Mouse (Mus musculus): ENCODE measurements around the gene Cap1. TPM values are rescaled to one million over a fixed set of nuclear protein-coding genes. Genes with fewer than 3 reads are reported as not detected.

Cap1 gene
- polyA plus RNA-seq, 1 experiment from 2014 or later, result 79.5 TPM

DNA sequence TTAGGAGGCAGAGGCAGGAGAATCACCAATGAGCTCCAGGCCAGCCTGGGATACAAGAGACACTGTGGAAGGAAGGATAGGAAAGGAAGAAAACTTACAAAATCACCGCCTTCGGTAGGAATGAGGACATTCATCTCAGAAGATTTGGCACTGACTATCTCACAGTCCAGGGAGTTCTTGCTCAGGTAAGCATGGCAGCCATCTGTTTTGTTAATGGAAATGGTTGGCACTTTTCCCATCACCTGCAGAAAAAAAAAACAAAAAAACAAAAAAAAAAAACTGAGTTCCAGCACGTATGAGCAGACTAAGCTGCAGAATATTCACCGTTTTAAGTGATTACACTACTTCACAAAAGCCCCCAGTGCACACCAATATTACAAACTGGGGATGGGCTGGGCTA is 24.0 kb downstream of the Cap1 start:
- H3K9me3 ChIP-seq (replicated peaks), result no peaks in the 10 kb centered on the region
- no peak for ATAC-seq (replicated peaks; ENCODE audit: low FRiP score)
- H3K27ac ChIP-seq, result no peak overlapping the region
- H3K36me3 ChIP-seq, result peaks cover 89% of the 10 kb centered on the region
- H3K4me1 ChIP-seq, result no peaks in the 10 kb centered on the region
- no peak overlapping the region for H3K4me3 ChIP-seq (replicated peaks)
- H3K27me3 ChIP-seq, result no peaks in the 10 kb centered on the region
- no peak overlapping the region for H3K4me2 ChIP-seq
- WGBS, result 90% methylated on average over 4 of the region's 4 CpGs
- no peak overlapping the region for H3K9ac ChIP-seq

- ATAC-seq (replicated peaks; ENCODE audit: low FRiP score), result no peak
- Histone ChIP-seq H3K27me3 (no peaks in the 10 kb centered on the region), H3K9me3 (replicated peaks) (no peaks in the 10 kb centered on the region), H3K4me2 (no peak overlapping the region), H3K36me3 (peaks cover 90% of the 10 kb centered on the region), H3K27ac (no peak overlapping the region), H3K9ac (no peak overlapping the region), H3K4me1 (no peaks in the 10 kb centered on the region), H3K4me3 (replicated peaks) (no peak overlapping the region)
- WGBS, result 78% methylated on average over 6 of the region's 6 CpGs
Measured at GRCm38 (mm10) chr4:122859096-122859674, 26.7 kb downstream of the Cap1 start.

- H3K27me3 ChIP-seq, result no peaks in the 10 kb centered on the region
- no peak overlapping the region for H3K4me3 ChIP-seq (replicated peaks)
- H3K36me3 ChIP-seq, result peaks cover 84% of the 10 kb centered on the region
- no peak for ATAC-seq (replicated peaks; ENCODE audit: low FRiP score)
- no peak overlapping the region for H3K27ac ChIP-seq
- H3K9ac ChIP-seq, result no peak overlapping the region
- H3K4me2 ChIP-seq, result no peak overlapping the region
- no peaks in the 10 kb centered on the region for H3K9me3 ChIP-seq (replicated peaks)
- 62% methylated on average over 2 of the region's 2 CpGs for WGBS
- H3K4me1 ChIP-seq, result no peaks in the 10 kb centered on the region
Measured at GRCm38 (mm10) chr4:122857909-122858308, 27.9 kb downstream of the Cap1 start.

DNA sequence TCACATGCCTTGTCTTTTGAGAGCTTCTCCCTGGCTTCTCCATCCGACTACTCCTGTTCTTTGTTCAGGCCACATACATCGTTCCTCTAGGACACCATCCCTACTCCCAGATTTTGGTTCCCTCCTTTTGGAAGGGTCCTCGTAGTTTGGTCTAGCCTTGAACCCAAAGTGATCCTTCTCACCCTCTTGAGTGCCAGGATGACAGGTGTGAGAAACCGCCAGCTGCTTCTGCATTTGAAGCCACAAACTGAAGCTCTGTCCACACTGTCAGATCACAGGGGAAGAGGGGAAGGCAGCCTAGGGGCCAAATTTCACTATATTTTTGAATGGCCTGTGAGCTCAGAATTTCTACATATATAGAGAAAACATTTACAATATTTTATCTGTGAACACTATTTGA is 31.1 kb downstream of the Cap1 start:
- Histone ChIP-seq H3K4me2 (no peak overlapping the region), H3K27me3 (no peaks in the 10 kb centered on the region), H3K9me3 (replicated peaks) (no peaks in the 10 kb centered on the region), H3K27ac (no peak overlapping the region), H3K4me3 (replicated peaks) (no peak overlapping the region), H3K36me3 (peaks cover 87% of the 10 kb centered on the region), H3K9ac (no peak overlapping the region), H3K4me1 (no peaks in the 10 kb centered on the region)
- WGBS, result 90% methylated on average over 4 of the region's 4 CpGs
- no peak for ATAC-seq (replicated peaks; ENCODE audit: low FRiP score)

- H3K9me3 ChIP-seq (replicated peaks), result no peaks in the 10 kb centered on the region
- no peak overlapping the region for H3K4me3 ChIP-seq (replicated peaks)
- H3K9ac ChIP-seq, result no peak overlapping the region
- H3K27me3 ChIP-seq, result no peaks in the 10 kb centered on the region
- ATAC-seq (replicated peaks; ENCODE audit: low FRiP score), result no peak
- H3K36me3 ChIP-seq, result peaks cover 89% of the 10 kb centered on the region
- WGBS, result 50% methylated on average over 2 of the region's 2 CpGs
- H3K27ac ChIP-seq, result no peak overlapping the region
- H3K4me2 ChIP-seq, result no peak overlapping the region
- H3K4me1 ChIP-seq, result no peaks in the 10 kb centered on the region
Measured at GRCm38 (mm10) chr4:122853691-122854090, 32.2 kb downstream of the Cap1 start.

GRCm38 (mm10) chr4:122851535-122851934 is 34.3 kb downstream of the Cap1 start:
- no peaks in the 10 kb centered on the region for H3K4me1 ChIP-seq
- no peaks in the 10 kb centered on the region for H3K27me3 ChIP-seq
- no peak for ATAC-seq (replicated peaks; ENCODE audit: low FRiP score)
- H3K9me3 ChIP-seq (replicated peaks), result no peaks in the 10 kb centered on the region
- no peak overlapping the region for H3K4me3 ChIP-seq (replicated peaks)
- no peak overlapping the region for H3K9ac ChIP-seq
- H3K36me3 ChIP-seq, result peaks cover 89% of the 10 kb centered on the region
- no peak overlapping the region for H3K27ac ChIP-seq
- H3K4me2 ChIP-seq, result no peak overlapping the region

- no peak for ATAC-seq (replicated peaks; ENCODE audit: low FRiP score)
- no peak overlapping the region for H3K9ac ChIP-seq
Measured at GRCm38 (mm10) chr4:122848150-122848621, 37.7 kb downstream of the Cap1 start.

GRCm38 (mm10) chr4:122838416-122838815 is 47.4 kb downstream of the Cap1 start:
- Histone ChIP-seq H3K4me1 (peaks cover 14% of the 10 kb centered on the region), H3K27me3 (no peaks in the 10 kb centered on the region), H3K9me3 (replicated peaks) (no peaks in the 10 kb centered on the region), H3K27ac (no peak overlapping the region), H3K9ac (no peak overlapping the region), H3K4me3 (replicated peaks) (no peak overlapping the region), H3K4me2 (no peak overlapping the region), H3K36me3 (peaks cover 20% of the 10 kb centered on the region)
- 69% methylated on average over 1 of the region's 1 CpGs for WGBS
- no peak for ATAC-seq (replicated peaks; ENCODE audit: low FRiP score)

More at GRCm38 (mm10) chr4:122848150-122848621, 37.7 kb downstream of the Cap1 start:
- Histone ChIP-seq H3K4me1 (no peaks in the 10 kb centered on the region), H3K4me3 (replicated peaks) (no peak overlapping the region), H3K9me3 (replicated peaks) (no peaks in the 10 kb centered on the region), H3K36me3 (peaks cover 85% of the 10 kb centered on the region), H3K27me3 (no peaks in the 10 kb centered on the region), H3K4me2 (no peak overlapping the region), H3K27ac (no peak overlapping the region)
- WGBS, result 64% methylated on average over 13 of the region's 13 CpGs

- H3K4me2 ChIP-seq, result no peak overlapping the region
- H3K27ac ChIP-seq, result no peak overlapping the region
- WGBS, result 55% methylated on average over 2 of the region's 2 CpGs
- peaks cover 20% of the 10 kb centered on the region for H3K36me3 ChIP-seq
- H3K9me3 ChIP-seq (replicated peaks), result no peaks in the 10 kb centered on the region
- no peak overlapping the region for H3K4me3 ChIP-seq (replicated peaks)
- no peak for ATAC-seq (replicated peaks; ENCODE audit: low FRiP score)
- no peak overlapping the region for H3K9ac ChIP-seq
- peaks cover 14% of the 10 kb centered on the region for H3K4me1 ChIP-seq
- no peaks in the 10 kb centered on the region for H3K27me3 ChIP-seq
Measured at GRCm38 (mm10) chr4:122837994-122838393, 47.9 kb downstream of the Cap1 start.

DNA sequence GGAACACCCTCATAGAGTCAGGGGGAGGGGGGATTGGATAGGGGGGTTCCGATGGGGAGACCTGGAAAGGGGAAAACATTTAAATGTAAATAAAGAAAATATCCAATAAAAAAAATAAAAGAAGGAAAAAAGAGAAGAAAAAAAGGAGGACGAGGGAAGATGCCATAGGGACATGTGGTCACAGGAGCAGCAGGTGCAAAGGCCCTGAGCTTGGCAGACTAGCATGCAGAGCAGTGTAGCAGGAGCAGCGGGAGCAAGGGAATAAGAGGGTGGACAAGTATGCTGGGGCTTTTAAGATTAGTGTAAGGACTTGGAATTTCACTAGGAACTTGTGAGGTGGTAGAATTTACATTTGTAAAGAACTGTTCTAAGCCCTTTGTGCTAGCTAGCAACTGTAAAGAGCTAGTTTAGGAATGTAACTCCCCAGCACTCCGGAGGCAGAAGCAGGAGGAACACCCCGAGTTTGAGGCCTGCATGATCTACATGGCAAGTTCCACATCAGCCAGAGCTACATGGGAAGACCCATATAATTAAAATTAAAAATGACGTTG is 48.6 kb downstream of the Cap1 start:
- Histone ChIP-seq H3K9ac (no peak overlapping the region), H3K4me3 (replicated peaks) (no peak overlapping the region), H3K9me3 (replicated peaks) (no peaks in the 10 kb centered on the region), H3K36me3 (peaks cover 19% of the 10 kb centered on the region), H3K27me3 (no peaks in the 10 kb centered on the region), H3K4me2 (peak overlapping the region; percentile 88), H3K27ac (no peak overlapping the region), H3K4me1 (peaks cover 14% of the 10 kb centered on the region)
- 80% methylated on average over 6 of the region's 6 CpGs for WGBS
- ATAC-seq (replicated peaks; ENCODE audit: low FRiP score), result no peak

- no peaks in the 10 kb centered on the region for H3K27me3 ChIP-seq
- H3K9ac ChIP-seq, result peak overlapping the region; percentile 80
- H3K4me1 ChIP-seq, result peaks cover 14% of the 10 kb centered on the region
- peak overlapping the region; percentile 82 for H3K4me3 ChIP-seq (replicated peaks)
- ATAC-seq (replicated peaks; ENCODE audit: low FRiP score), result peak; percentile 59
- 0 out of 2 replicates have a peak overlapping the region, but pooled peaks have one; percentile 58 for H3K27ac ChIP-seq
- H3K9me3 ChIP-seq (replicated peaks), result no peaks in the 10 kb centered on the region
- peaks cover 10% of the 10 kb centered on the region for H3K36me3 ChIP-seq
- peak overlapping the region; percentile 88 for H3K4me2 ChIP-seq
- under 1% methylated on average over 7 of the region's 7 CpGs for WGBS
Measured at GRCm38 (mm10) chr4:122836403-122836775, 49.5 kb downstream of the Cap1 start.

DNA sequence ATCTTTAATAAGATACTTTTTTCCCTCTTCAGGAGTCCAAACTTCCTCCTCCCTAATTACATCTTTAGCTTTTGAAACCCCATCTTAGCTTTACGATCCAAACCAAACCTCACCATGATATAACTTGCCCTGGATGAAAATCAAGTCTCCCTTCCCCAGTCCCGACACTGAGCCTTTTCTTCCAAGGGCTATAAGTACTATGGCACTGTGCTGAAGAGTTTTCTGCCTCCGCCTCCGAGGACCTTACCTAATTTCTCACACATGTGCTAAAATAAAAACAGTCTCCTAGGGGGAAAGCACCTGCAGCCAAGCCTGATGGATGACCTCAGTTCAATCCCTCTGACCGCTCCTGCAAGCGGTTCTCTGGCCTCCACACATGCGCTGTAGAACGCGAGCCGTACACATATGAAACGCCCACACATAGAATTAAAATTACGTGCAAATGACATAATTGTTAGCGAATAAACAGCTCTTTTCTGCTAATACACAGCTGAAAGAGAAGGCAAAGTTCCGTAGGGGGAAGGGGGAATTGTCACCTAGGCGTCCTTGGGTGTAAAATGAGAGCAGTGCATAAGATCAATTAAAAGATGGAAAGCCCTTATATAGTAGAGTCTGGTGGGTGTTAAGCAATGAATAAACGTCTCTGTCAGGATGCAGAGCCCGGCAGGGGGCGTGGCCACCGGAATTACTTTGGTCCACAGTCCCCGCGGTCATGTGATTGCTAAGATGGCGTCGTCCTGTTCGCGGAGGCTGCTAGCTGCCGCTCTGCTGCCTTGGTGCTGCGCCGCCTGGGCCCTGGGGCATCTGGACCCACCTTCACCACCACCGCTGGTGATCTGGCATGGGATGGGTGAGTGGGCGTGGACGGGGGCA is 50.1 kb downstream of the Cap1 start, which contains the start of gene Ppt1:
Ppt1 (plus strand) TSS at position 713 of the 873 bp plus-strand sequence.
- Histone ChIP-seq H3K4me3 (replicated peaks) (peak within 1 kb of the TSS; percentile 82), H3K27ac (peak within 1 kb of the TSS; percentile 58), H3K4me1 (peaks cover 14% of the 10 kb centered on the region), H3K9me3 (replicated peaks) (no peaks in the 10 kb centered on the region), H3K27me3 (no peaks in the 10 kb centered on the region), H3K9ac (peak within 1 kb of the TSS; percentile 80), H3K36me3 (0 out of 2 replicates have a peak, but pooled peaks cover 4% of the 10 kb centered on the region), H3K4me2 (peak within 1 kb of the TSS; percentile 88)
- 4% methylated on average over 31 of the region's 31 CpGs for WGBS
- peak; percentile 92 for ATAC-seq (replicated peaks; ENCODE audit: low FRiP score)
